Mouse (Mus musculus) spleen, adult 2 months (tissue): ENCODE measurements at regions not wholly inside any gene's neighbourhood (a gene's known extent, or its start where the extent isn't known, plus 50 kb on each side); places are given as distances from the start of the nearest gene placed in this dataset.

Experiments used
- CTCF ChIP-seq: fragments of 200-500 bp; IDR thresholded peaks from 2 replicates; pipeline ENCODE4 v1.5.1; 2011; ENCODE audit warnings: mild to moderate bottlenecking, inconsistent platforms; ENCODE audit not compliant: insufficient read depth, insufficient read length, insufficient replicate concordance; ENCODE audit errors: extremely low read depth
- POLR2A ChIP-seq: fragments of 200-500 bp; IDR thresholded peaks from 2 replicates; pipeline ENCODE4 v1.6.1; 2011; ENCODE audit warnings: low read depth, low read length, inconsistent platforms

GRCm38 (mm10) chr1:88807901-88808300, 105.9 kb upstream of the Arl4c start:
- TF ChIP-seq POLR2A = no peak
- no peak for TF ChIP-seq CTCF
